Mouse (Mus musculus): ENCODE results near the gene Gm29427.

- TF ChIP-seq GATA1 (IDR thresholded peaks at IDR 0.05; ENCODE audit: borderline replicate concordance, low read length) (no peak), FLI1 (IDR thresholded peaks at IDR 0.05; ENCODE audit: low read length) (no peak)
These were observed 29.4 kb upstream of the Gm29427 start for GRCm38 (mm10) chr1:130744961-130745360.

Data from megakaryocyte, embryonic 14.5 days (primary cell).